Mouse (Mus musculus) hindbrain, embryonic 15.5 days (tissue): ENCODE measurements around the gene Pik3c2b. TPM values are rescaled to one million over a fixed set of nuclear protein-coding genes. Genes with fewer than 3 reads are reported as not detected.
A peak's percentile ranks its signal among the peaks of the same experiment; 100 is the strongest.

Source experiments
- ATAC-seq: fragments of 200-750 bp; cut with Nextera tagmentation; 2 replicates; pipeline ENCODE4 v1.8.0; 2017; ENCODE audit warnings: low read depth, moderate number of reproducible peaks, moderate TSS enrichment; ENCODE audit not compliant: low FRiP score
- H3K27ac ChIP-seq: fragments of 300-500 bp; sonication (generic); replicated peaks from 2 replicates; pipeline ENCODE4 v1.5.1; 2015; ENCODE audit warnings: mild to moderate bottlenecking, inconsistent platforms
- H3K27me3 ChIP-seq: fragments of 300-500 bp; sonication (generic); 2 replicates; pipeline ENCODE4 v1.6.1; 2015; ENCODE audit warnings: control low read depth, inconsistent platforms
- H3K36me3 ChIP-seq: fragments of 300-500 bp; sonication (generic); 2 replicates; pipeline ENCODE4 v1.6.1; 2015; ENCODE audit warnings: control low read depth, inconsistent platforms
- H3K4me1 ChIP-seq: fragments of 300-500 bp; sonication (generic); replicated peaks from 2 replicates; pipeline ENCODE4 v1.6.1; 2015; ENCODE audit warnings: control low read depth, inconsistent platforms
- H3K4me2 ChIP-seq: fragments of 300-500 bp; sonication (generic); 2 replicates; pipeline ENCODE4 v1.6.1; 2015; ENCODE audit warnings: moderate library complexity, mild to moderate bottlenecking, inconsistent platforms
- H3K4me3 ChIP-seq: fragments of 300-500 bp; sonication (generic); 2 replicates; pipeline ENCODE4 v1.5.1; 2015; ENCODE audit warnings: mild to moderate bottlenecking, inconsistent platforms
- H3K9ac ChIP-seq: fragments of 300-500 bp; sonication (generic); 2 replicates; pipeline ENCODE4 v1.6.1; 2015; ENCODE audit warnings: inconsistent platforms
- H3K9me3 ChIP-seq: fragments of 300-500 bp; sonication (generic); 2 replicates; pipeline ENCODE4 v1.6.1; 2016; ENCODE audit warnings: control low read depth, inconsistent platforms
- WGBS: fragments of 180-500 bp; shearing (Covaris S2); methylation state at CpG from one replicate; pipeline ENCODE4 v1.1.7; 2015; 5-methylcytosine and 5-hydroxymethylcytosine counted together
- polyA plus RNA-seq: library from polyadenylated mRNA; unstranded; fragments of >200 nt; fragmentation: Nextera tagmentation; extraction: Ambion mirVana; gene quantifications from 2 replicates; pipeline ENCODE4 v1.2.1, GENCODE M21; 2015

The Pik3c2b gene
- polyA plus RNA-seq, 1 experiment from 2014 or later, result 13.3 TPM

DNA sequence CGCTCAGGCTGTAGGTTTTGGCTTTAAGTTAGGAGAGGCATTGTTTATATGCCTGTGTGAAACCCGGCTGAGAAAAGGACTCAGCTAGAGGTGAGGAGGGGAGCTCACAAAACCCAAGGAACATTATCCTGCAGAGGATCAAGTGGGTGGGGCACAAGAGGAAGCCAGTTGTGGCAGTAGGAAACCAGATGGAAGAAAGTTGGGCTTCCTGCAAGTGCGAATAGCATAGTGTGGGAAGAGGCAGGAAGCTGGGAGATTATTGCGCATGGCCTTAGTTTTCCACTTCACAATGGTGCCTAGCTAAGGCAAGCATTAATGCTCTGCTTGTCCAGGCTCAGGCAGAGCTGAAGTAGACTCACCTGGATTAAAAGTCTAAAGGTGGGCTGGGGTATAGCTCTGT is 15.2 kb downstream of the Pik3c2b start:
- peaks cover 13% of the 10 kb centered on the region for H3K4me1 ChIP-seq
- H3K27ac ChIP-seq, result no peak overlapping the region
- 78% methylated on average over 4 of the region's 4 CpGs for WGBS
- H3K4me3 ChIP-seq, result no peak overlapping the region
- no peak for ATAC-seq
- no peak overlapping the region for H3K9ac ChIP-seq
- no peaks in the 10 kb centered on the region for H3K9me3 ChIP-seq
- peaks cover 2% of the 10 kb centered on the region; the same call in 1 of the 2 replicates for H3K36me3 ChIP-seq
- no peak overlapping the region for H3K4me2 ChIP-seq
- H3K27me3 ChIP-seq, result no peaks in the 10 kb centered on the region

DNA sequence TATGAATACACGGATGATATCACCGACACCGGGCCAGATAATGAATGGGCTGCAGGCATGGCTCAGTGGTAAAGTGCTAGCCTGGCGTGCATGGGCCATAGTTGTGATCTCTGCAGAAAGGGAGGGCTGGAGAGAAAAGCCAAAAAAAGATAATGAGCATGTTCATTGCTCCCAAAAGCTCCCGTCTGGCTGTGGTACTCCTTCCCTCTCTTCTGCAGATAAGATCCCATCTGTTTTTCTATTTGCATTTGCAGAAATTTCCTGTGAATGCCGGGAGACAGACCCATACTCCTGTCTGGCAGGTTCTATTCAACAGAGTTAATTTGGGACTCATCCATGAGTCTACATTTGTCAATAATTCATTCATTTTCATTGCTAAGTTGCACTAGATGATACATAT is 17.7 kb downstream of the Pik3c2b start:
- H3K27ac ChIP-seq, result no peak overlapping the region
- ATAC-seq, result no peak
- peaks cover 6% of the 10 kb centered on the region for H3K4me1 ChIP-seq
- WGBS, result 88% methylated on average over 6 of the region's 6 CpGs
- H3K27me3 ChIP-seq, result no peaks in the 10 kb centered on the region
- H3K36me3 ChIP-seq, result peaks cover 17% of the 10 kb centered on the region; the same call in 1 of the 2 replicates
- no peak overlapping the region for H3K9ac ChIP-seq
- no peaks in the 10 kb centered on the region for H3K9me3 ChIP-seq
- no peak overlapping the region for H3K4me3 ChIP-seq
- no peak overlapping the region for H3K4me2 ChIP-seq

GRCm38 (mm10) chr1:133068268-133068667 is 22.8 kb downstream of the Pik3c2b start:
- Histone ChIP-seq H3K36me3 (peaks cover 19% of the 10 kb centered on the region; the same call in 1 of the 2 replicates), H3K4me3 (no peak overlapping the region), H3K27ac (peak overlapping the region; percentile 56), H3K9me3 (no peaks in the 10 kb centered on the region), H3K27me3 (no peaks in the 10 kb centered on the region), H3K4me1 (peaks cover 45% of the 10 kb centered on the region), H3K9ac (no peak overlapping the region), H3K4me2 (no peak overlapping the region)
- ATAC-seq, result no peak
- 62% methylated on average over 5 of the region's 5 CpGs for WGBS

DNA sequence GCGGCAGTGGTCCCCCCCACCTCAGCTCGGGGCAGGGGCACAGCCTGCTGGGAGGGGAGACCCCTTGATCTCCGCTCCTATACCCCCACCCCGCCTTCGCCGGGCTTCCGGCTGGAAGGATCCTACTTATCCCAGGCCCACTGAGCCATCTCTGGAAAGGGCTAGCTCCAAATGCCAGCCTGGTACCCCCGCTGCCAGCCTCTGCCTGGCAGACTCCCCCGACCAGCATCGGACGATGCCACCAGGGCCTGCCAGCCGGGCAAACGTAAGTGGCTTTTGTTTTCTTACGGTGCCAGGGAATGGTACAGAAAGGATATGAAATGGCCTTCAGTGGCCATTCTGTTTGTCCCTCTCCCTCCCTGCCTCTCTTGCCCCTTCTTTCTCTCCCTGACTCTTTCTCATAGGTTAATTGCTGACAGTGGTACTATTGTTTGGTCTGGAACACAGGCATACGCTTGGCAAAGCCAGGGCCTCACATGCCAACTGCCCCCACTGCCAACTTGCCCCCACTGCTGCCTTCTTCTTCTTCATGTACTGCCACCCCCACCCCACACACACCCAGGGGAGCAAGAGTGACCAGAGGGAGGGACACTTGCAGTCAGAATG is 23.3 kb downstream of the Pik3c2b start:
- ATAC-seq, result peak; percentile 43
- H3K9ac ChIP-seq, result 0 out of 2 replicates have a peak overlapping the region, but pooled peaks have one; percentile 3

GRCm38 (mm10) chr1:133069275-133070120 is 24.0 kb downstream of the Pik3c2b start:
- Histone ChIP-seq H3K27ac (peak overlapping the region; percentile 56), H3K27me3 (no peaks in the 10 kb centered on the region), H3K4me2 (no peak overlapping the region), H3K9ac (no peak overlapping the region), H3K36me3 (peaks cover 19% of the 10 kb centered on the region; the same call in 1 of the 2 replicates), H3K4me3 (no peak overlapping the region), H3K4me1 (peaks cover 49% of the 10 kb centered on the region), H3K9me3 (no peaks in the 10 kb centered on the region)
- peak; percentile 4; the same call in 1 of the 2 replicates for ATAC-seq
- 79% methylated on average over 12 of the region's 12 CpGs for WGBS

More for the DNA sequence above, 23.3 kb downstream of the Pik3c2b start:
- Histone ChIP-seq H3K27ac (peak overlapping the region; percentile 56), H3K4me2 (no peak overlapping the region), H3K36me3 (peaks cover 19% of the 10 kb centered on the region; the same call in 1 of the 2 replicates), H3K9me3 (no peaks in the 10 kb centered on the region), H3K27me3 (no peaks in the 10 kb centered on the region), H3K4me3 (no peak overlapping the region), H3K4me1 (peaks cover 49% of the 10 kb centered on the region)
- 66% methylated on average over 15 of the region's 15 CpGs for WGBS

DNA sequence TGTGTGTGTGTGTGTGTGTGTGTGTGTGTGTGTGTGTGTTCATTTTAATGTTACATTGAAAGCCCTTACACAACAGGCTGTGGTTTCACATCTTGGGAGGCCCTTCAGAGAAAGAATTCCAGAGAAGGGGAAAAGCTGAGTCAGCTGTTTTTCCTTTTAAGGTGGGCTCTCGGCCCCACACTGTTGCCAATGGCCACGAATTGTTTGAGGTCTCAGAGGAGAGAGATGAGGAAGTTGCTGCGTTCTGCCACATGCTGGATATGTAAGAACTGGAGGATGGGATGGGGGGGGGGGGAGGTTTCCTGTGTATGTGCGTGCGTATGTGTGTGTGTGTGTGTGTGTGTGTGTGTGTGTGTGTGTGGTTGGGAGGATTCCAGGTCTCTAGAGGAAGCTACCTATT is 24.7 kb downstream of the Pik3c2b start:
- WGBS, result 52% methylated on average over 5 of the region's 5 CpGs
- no peak overlapping the region for H3K9ac ChIP-seq
- H3K27me3 ChIP-seq, result no peaks in the 10 kb centered on the region
- no peak for ATAC-seq
- H3K27ac ChIP-seq, result no peak overlapping the region
- H3K4me1 ChIP-seq, result peaks cover 49% of the 10 kb centered on the region
- peaks cover 19% of the 10 kb centered on the region; the same call in 1 of the 2 replicates for H3K36me3 ChIP-seq
- H3K9me3 ChIP-seq, result no peaks in the 10 kb centered on the region
- H3K4me2 ChIP-seq, result no peak overlapping the region
- no peak overlapping the region for H3K4me3 ChIP-seq

- Histone ChIP-seq H3K4me3 (no peak overlapping the region), H3K27me3 (no peaks in the 10 kb centered on the region), H3K9me3 (no peaks in the 10 kb centered on the region), H3K4me1 (peaks cover 49% of the 10 kb centered on the region), H3K27ac (peak overlapping the region; percentile 62), H3K9ac (no peak overlapping the region), H3K36me3 (peaks cover 14% of the 10 kb centered on the region; the same call in 1 of the 2 replicates), H3K4me2 (no peak overlapping the region; the same call in 1 of the 2 replicates)
- peak; percentile 28; the same call in 1 of the 2 replicates for ATAC-seq
- WGBS, result 51% methylated on average over 16 of the region's 16 CpGs
Measured at GRCm38 (mm10) chr1:133071666-133072381, 26.4 kb downstream of the Pik3c2b start.

DNA sequence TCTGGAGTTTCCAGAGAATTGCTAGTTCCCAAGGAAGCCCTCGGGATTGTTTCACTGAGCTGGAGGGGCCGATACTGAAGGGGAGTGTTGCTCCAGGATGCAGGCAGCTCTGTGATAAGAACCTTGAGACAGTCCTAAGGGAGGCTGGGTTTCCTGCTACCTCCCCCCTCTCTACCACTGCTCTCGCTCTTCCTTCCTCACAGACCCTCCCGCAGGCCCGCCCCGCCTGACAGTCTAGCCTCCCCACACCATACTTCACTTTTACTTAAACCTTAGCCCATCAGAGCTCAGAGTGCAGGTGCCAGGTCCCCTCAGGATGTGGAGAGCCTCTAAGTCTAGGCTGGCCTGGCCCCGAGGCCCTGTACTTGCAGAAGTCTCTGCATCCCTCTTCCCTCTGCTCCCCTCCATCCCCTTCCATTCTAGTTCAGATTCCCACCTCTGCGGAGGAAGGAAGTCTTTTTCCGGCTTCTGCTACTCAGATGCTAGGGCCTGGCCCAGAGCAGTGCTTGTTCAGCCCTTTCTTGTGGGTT is 27.9 kb downstream of the Pik3c2b start:
- Histone ChIP-seq H3K9ac (no peak overlapping the region), H3K36me3 (peaks cover 6% of the 10 kb centered on the region; the same call in 1 of the 2 replicates), H3K4me1 (peaks cover 50% of the 10 kb centered on the region), H3K4me3 (no peak overlapping the region), H3K9me3 (no peaks in the 10 kb centered on the region), H3K27me3 (no peaks in the 10 kb centered on the region), H3K4me2 (no peak overlapping the region), H3K27ac (no peak overlapping the region)
- WGBS, result 67% methylated on average over 9 of the region's 9 CpGs
- no peak for ATAC-seq

DNA sequence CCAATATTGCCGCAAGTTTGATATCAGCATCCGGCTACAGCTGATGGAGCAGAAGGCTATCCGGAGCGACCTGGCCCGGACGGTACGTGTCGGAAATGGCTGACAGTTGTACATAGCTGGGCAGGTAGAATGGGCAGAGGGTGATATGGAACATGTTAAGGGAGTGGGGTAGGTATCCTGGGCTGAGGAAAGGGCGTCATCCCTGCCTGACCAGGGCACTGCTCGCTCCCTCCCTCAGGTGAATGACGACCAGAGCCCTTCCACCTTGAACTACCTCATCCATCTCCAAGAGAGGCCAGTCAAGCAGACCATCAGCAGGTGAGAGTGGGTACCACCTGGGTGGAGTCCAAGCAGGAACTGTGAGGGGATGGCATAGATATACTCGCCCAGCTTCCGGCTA is 29.1 kb downstream of the Pik3c2b start:
- H3K4me3 ChIP-seq, result no peak overlapping the region
- no peak for ATAC-seq
- no peaks in the 10 kb centered on the region for H3K9me3 ChIP-seq
- H3K36me3 ChIP-seq, result peaks cover 10% of the 10 kb centered on the region; the same call in 1 of the 2 replicates
- peaks cover 40% of the 10 kb centered on the region for H3K4me1 ChIP-seq
- no peak overlapping the region for H3K4me2 ChIP-seq
- H3K9ac ChIP-seq, result no peak overlapping the region
- no peaks in the 10 kb centered on the region for H3K27me3 ChIP-seq
- no peak overlapping the region for H3K27ac ChIP-seq
- WGBS, result 94% methylated on average over 13 of the region's 13 CpGs

DNA sequence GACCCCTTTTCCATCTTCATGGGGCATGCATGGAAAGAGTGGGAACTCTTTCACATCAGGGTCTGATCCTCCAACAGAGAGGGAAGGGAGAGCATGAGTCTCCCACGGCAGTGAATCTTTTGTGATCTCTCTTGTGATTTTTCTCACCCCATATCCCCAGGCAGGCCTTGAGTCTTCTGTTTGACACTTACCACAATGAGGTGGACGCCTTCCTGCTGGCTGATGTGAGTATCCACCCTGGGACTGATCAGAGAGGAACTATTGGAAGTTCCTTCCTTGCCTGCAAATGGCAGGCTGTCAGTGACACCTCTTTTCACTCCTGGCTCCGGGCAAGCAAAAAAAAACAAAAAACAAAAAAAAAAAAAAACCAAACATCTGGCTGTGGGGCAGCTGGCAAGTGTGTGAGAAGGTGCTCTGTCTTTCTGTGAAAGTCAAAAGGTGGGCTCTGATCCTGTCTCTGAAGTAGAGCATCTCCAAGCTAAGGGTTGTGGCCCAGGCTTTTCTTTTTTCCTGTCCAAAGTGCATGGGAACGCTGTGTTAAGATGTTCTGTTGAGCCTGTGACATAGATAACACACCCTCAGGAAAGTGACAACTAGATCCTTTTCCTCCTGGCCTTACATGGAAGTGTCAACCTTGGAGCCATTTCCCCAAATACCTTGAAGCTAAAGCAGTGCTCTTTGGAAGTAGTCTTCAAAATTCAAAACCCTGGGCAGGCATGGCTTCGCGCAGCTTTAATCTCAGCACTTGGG is 30.4 kb downstream of the Pik3c2b start:
- Histone ChIP-seq H3K9me3 (no peaks in the 10 kb centered on the region), H3K36me3 (peaks cover 11% of the 10 kb centered on the region), H3K4me1 (peaks cover 43% of the 10 kb centered on the region), H3K4me3 (no peak overlapping the region), H3K27me3 (no peaks in the 10 kb centered on the region), H3K27ac (no peak overlapping the region), H3K9ac (no peak overlapping the region), H3K4me2 (no peak overlapping the region)
- ATAC-seq, result no peak
- WGBS, result 77% methylated on average over 6 of the region's 6 CpGs
